ENCODE assay signal across 8 mouse cellular contexts in genomic region chr13:100516213-100517105, GRCm38 (mm10). TPM values are rescaled to one million over a fixed set of nuclear protein-coding genes. Genes with fewer than 3 reads are reported as not detected.
A peak's percentile ranks its signal among the peaks of the same experiment; 100 is the strongest.
DNase-seq lines count a peak whose midpoint lies in the region; ATAC-seq lines count a peak whose summit lies in the region.

No protein-coding gene starts in this region.

- H3K4me3 ChIP-seq in kidney, embryonic 15.5 days (replicated peaks) = no peak overlapping the region
- no peak overlapping the region for H3K4me3 ChIP-seq in forebrain, embryonic 12.5 days (replicated peaks)
- H3K4me3 ChIP-seq in heart, embryonic 12.5 days = no peak overlapping the region

- no peak overlapping the region for H3K4me2 ChIP-seq in kidney, embryonic 15.5 days
- no peak overlapping the region; the same call in 1 of the 2 replicates for H3K4me2 ChIP-seq in forebrain, embryonic 12.5 days
- no peak overlapping the region for H3K4me2 ChIP-seq in heart, embryonic 12.5 days

- DNase-seq in kidney, adult 8-10 months = no peak
- DNase-seq in adrenal gland, postnatal 10 days = peak; percentile 23
- peak; percentile 37 for DNase-seq in lung, postnatal 36 days
- no peak for DNase-seq in gastrocnemius, adult 8-10 months (ENCODE audit: low spot score in 2 of 2)
- DNase-seq in layer of hippocampus, adult 9-10 months (ENCODE audit: low spot score) = no peak

- no peaks in the 10 kb centered on the region for H3K36me3 ChIP-seq in kidney, embryonic 15.5 days
- H3K36me3 ChIP-seq in forebrain, embryonic 12.5 days (replicated peaks) = no peaks in the 10 kb centered on the region
- H3K36me3 ChIP-seq in heart, embryonic 12.5 days = no peaks in the 10 kb centered on the region

- no peak overlapping the region for H3K9ac ChIP-seq in kidney, embryonic 15.5 days
- H3K9ac ChIP-seq in forebrain, embryonic 12.5 days = no peak overlapping the region
- no peak overlapping the region for H3K9ac ChIP-seq in heart, embryonic 12.5 days

- H3K27ac ChIP-seq in kidney, embryonic 15.5 days = peak overlapping the region; percentile 87
- 0 out of 2 replicates have a peak overlapping the region, but pooled peaks have one; percentile 9 for H3K27ac ChIP-seq in forebrain, embryonic 12.5 days
- H3K27ac ChIP-seq in heart, embryonic 12.5 days (ENCODE audit: poor library complexity, severe bottlenecking) = no peak overlapping the region

- ATAC-seq in kidney, embryonic 15.5 days (replicated peaks; ENCODE audit: low FRiP score) = peak; percentile 33; the same call in 1 of the 2 replicates
- no peak for ATAC-seq in forebrain, embryonic 12.5 days (ENCODE audit: low FRiP score)
- no peak for ATAC-seq in heart, embryonic 12.5 days (ENCODE audit: insufficient number of reproducible peaks, low FRiP score)

- H3K27me3 ChIP-seq in kidney, embryonic 15.5 days = no peaks in the 10 kb centered on the region
- no peaks in the 10 kb centered on the region for H3K27me3 ChIP-seq in forebrain, embryonic 12.5 days
- H3K27me3 ChIP-seq in heart, embryonic 12.5 days (replicated peaks) = no peaks in the 10 kb centered on the region

- H3K4me1 ChIP-seq in kidney, embryonic 15.5 days = peaks cover 22% of the 10 kb centered on the region
- peaks cover 3% of the 10 kb centered on the region; the same call in 1 of the 2 replicates for H3K4me1 ChIP-seq in forebrain, embryonic 12.5 days
- H3K4me1 ChIP-seq in heart, embryonic 12.5 days (replicated peaks) = peaks cover 12% of the 10 kb centered on the region

- 61% methylated on average over 12 of the region's 12 CpGs for WGBS in kidney, embryonic 15.5 days
- WGBS in forebrain, embryonic 12.5 days = 40% methylated on average over 12 of the region's 12 CpGs
- WGBS in heart, embryonic 12.5 days = 49% methylated on average over 12 of the region's 12 CpGs

- no peaks in the 10 kb centered on the region for H3K9me3 ChIP-seq in kidney, embryonic 15.5 days (replicated peaks)
- no peaks in the 10 kb centered on the region for H3K9me3 ChIP-seq in forebrain, embryonic 12.5 days
- no peaks in the 10 kb centered on the region for H3K9me3 ChIP-seq in heart, embryonic 12.5 days (replicated peaks)

RNA-seq across cellular contexts. Expression of gene Gtf2h2, which starts 24.1 kb away (rescaled TPM):
- 81.4 and 82.1 TPM in 2 replicates for polyA plus RNA-seq in kidney, embryonic 15.5 days (2015; fragmentation: Nextera tagmentation; extraction: Ambion mirVana)
- 10 to 100 TPM; 32.7 to 35.0 TPM for total RNA-seq in adrenal gland, postnatal 10 days (2021)
- polyA plus RNA-seq in forebrain, embryonic 12.5 days (2016; fragmentation: Nextera tagmentation; extraction: Ambion mirVana) = 76.9 and 77.1 TPM in 2 replicates
- 10 to 100 TPM; 15.6 to 22.0 (median 18.0) TPM for total RNA-seq in gastrocnemius, adult 8-10 months (2022)
- polyA plus RNA-seq in heart, embryonic 12.5 days (2016; fragmentation: Nextera tagmentation; extraction: Ambion mirVana) = 53.3 and 56.2 TPM in 2 replicates

RNA-seq across cellular contexts. Expression of gene Ocln, which starts 36.1 kb away (rescaled TPM):
- 26.1 and 27.4 TPM in 2 replicates for polyA plus RNA-seq in kidney, embryonic 15.5 days (2015; fragmentation: Nextera tagmentation; extraction: Ambion mirVana)
- total RNA-seq in adrenal gland, postnatal 10 days (2021) = 1 to 10 TPM; 8.0 to 8.3 TPM
- polyA plus RNA-seq in forebrain, embryonic 12.5 days (2016; fragmentation: Nextera tagmentation; extraction: Ambion mirVana) = 2.9 and 3.4 TPM in 2 replicates
- total RNA-seq in gastrocnemius, adult 8-10 months (2022) = under 1 TPM in 1 of 4 experiments, not detected in 3; 0.29 TPM
- polyA plus RNA-seq in heart, embryonic 12.5 days (2016; fragmentation: Nextera tagmentation; extraction: Ambion mirVana) = 1.5 and 1.6 TPM in 2 replicates

Comparison
In these comparisons a context has a peak if more than half of its experiments do, and no peak if none do; other contexts are left out.
1. DNase-seq: peak in adrenal gland, postnatal 10 days (single experiment) and lung, postnatal 36 days (single experiment); none in kidney, adult 8-10 months (0 of 2), gastrocnemius, adult 8-10 months (0 of 2) and layer of hippocampus, adult 9-10 months (single experiment).